Mouse (Mus musculus) neural tube, embryonic 14.5 days (tissue): ENCODE data around the gene Tjp1. TPM values are rescaled to one million over a fixed set of nuclear protein-coding genes. Genes with fewer than 3 reads are reported as not detected.

Source experiments
- ATAC-seq: fragments of 200-750 bp; cut with Nextera tagmentation; 2 replicates; pipeline ENCODE4 v1.8.0; 2017; ENCODE audit warnings: low read depth, mild to moderate bottlenecking, moderate TSS enrichment, moderate library complexity
- H3K27ac ChIP-seq: fragments of 300-500 bp; sonication (generic); 2 replicates; pipeline ENCODE4 v1.5.1; 2014; ENCODE audit warnings: low read depth, mild to moderate bottlenecking, control low read depth, low read length, moderate library complexity, mixed read lengths
- H3K27me3 ChIP-seq: fragments of 300-500 bp; sonication (generic); 2 replicates; pipeline ENCODE4 v1.6.1; 2014; ENCODE audit warnings: low read length; ENCODE audit not compliant: control insufficient read depth, insufficient read depth
- H3K36me3 ChIP-seq: fragments of 300-500 bp; sonication (generic); 2 replicates; pipeline ENCODE4 v1.6.1; 2014; ENCODE audit warnings: low read length, mixed read lengths; ENCODE audit not compliant: control insufficient read depth, insufficient read depth
- H3K4me1 ChIP-seq: fragments of 300-500 bp; sonication (generic); 2 replicates; pipeline ENCODE4 v1.6.1; 2014; ENCODE audit warnings: low read length; ENCODE audit not compliant: control insufficient read depth, insufficient read depth
- H3K4me2 ChIP-seq: fragments of 300-500 bp; sonication (generic); 2 replicates; pipeline ENCODE4 v1.6.1; 2014; ENCODE audit warnings: mild to moderate bottlenecking, low read depth, low read length, control low read depth
- H3K4me3 ChIP-seq: fragments of 300-500 bp; sonication (generic); 2 replicates; pipeline ENCODE4 v1.5.1; 2014; ENCODE audit warnings: low read depth, low read length, control low read depth, mixed read lengths
- H3K9ac ChIP-seq: fragments of 300-500 bp; sonication (generic); replicated peaks from 2 replicates; pipeline ENCODE4 v1.6.1; 2014; ENCODE audit warnings: low read depth, mild to moderate bottlenecking, control low read depth, low read length, mixed read lengths
- H3K9me3 ChIP-seq: fragments of 300-500 bp; sonication (generic); 2 replicates; pipeline ENCODE4 v1.6.1; 2016; ENCODE audit warnings: low read length; ENCODE audit not compliant: control insufficient read depth
- WGBS: fragments of 180-500 bp; shearing (Covaris S2); extraction: QIAGEN DNeasy Blood & Tissue Kit; methylation state at CpG from one replicate; pipeline ENCODE4 v1.1.7; 2014; 5-methylcytosine and 5-hydroxymethylcytosine counted together
- polyA plus RNA-seq: library from polyadenylated mRNA; unstranded; fragments of >200 nt; fragmentation: Nextera tagmentation; extraction: Ambion mirVana; gene quantifications from 2 replicates; pipeline ENCODE4 v1.2.1, GENCODE M21; 2014

Gene Tjp1
- polyA plus RNA-seq, 1 experiment from 2014 or later: 37.0 TPM

GRCm38 (mm10) chr7:65350348-65351079, 177.1 kb downstream of the Tjp1 start:
- H3K4me1 ChIP-seq: no peaks in the 10 kb centered on the region
- H3K27ac ChIP-seq: no peak overlapping the region
- no peaks in the 10 kb centered on the region for H3K36me3 ChIP-seq
- ATAC-seq: no peak
- no peak overlapping the region for H3K9ac ChIP-seq
- no peaks in the 10 kb centered on the region for H3K27me3 ChIP-seq
- no peak overlapping the region for H3K4me2 ChIP-seq
- H3K4me3 ChIP-seq: no peak overlapping the region
- H3K9me3 ChIP-seq: no peaks in the 10 kb centered on the region
- WGBS: 81% methylated on average over 4 of the region's 4 CpGs

GRCm38 (mm10) chr7:65348540-65348939, 179.0 kb downstream of the Tjp1 start:
- Histone ChIP-seq H3K4me3 (no peak overlapping the region), H3K36me3 (no peaks in the 10 kb centered on the region), H3K4me1 (no peaks in the 10 kb centered on the region), H3K27me3 (no peaks in the 10 kb centered on the region), H3K4me2 (no peak overlapping the region), H3K9ac (no peak overlapping the region), H3K27ac (no peak overlapping the region), H3K9me3 (no peaks in the 10 kb centered on the region)
- no peak for ATAC-seq

DNA sequence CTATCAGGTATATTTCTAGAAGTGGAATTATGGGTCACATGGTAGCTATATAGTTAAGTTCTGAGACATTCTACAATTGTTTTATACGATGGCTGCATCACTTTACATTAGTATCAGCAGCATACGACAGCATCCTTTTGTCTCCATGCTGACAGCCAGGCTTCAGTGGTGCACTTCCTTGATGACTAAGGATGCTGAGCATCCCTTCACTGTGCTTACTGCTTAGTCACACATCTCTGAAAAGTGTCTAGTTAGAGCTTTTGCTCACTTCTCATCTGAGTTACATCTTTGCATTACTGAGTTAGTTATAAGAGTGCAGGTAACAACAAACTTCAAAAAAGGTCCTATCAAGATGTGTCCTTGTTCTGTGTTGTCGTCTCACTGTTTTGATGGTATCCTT, 182.3 kb downstream of the Tjp1 start:
- Histone ChIP-seq H3K4me3 (no peak overlapping the region), H3K9me3 (no peaks in the 10 kb centered on the region), H3K27me3 (no peaks in the 10 kb centered on the region), H3K4me2 (no peak overlapping the region), H3K27ac (no peak overlapping the region), H3K36me3 (peaks cover 7% of the 10 kb centered on the region), H3K4me1 (no peaks in the 10 kb centered on the region), H3K9ac (no peak overlapping the region)
- 83% methylated on average over 3 of the region's 3 CpGs for WGBS
- ATAC-seq: no peak

- 93% methylated on average over 7 of the region's 7 CpGs for WGBS
- no peak for ATAC-seq
- Histone ChIP-seq H3K4me2 (no peak overlapping the region), H3K27ac (no peak overlapping the region), H3K36me3 (peaks cover 19% of the 10 kb centered on the region), H3K27me3 (no peaks in the 10 kb centered on the region), H3K4me3 (no peak overlapping the region), H3K4me1 (no peaks in the 10 kb centered on the region), H3K9me3 (no peaks in the 10 kb centered on the region), H3K9ac (no peak overlapping the region)
These were observed 189.9 kb downstream of the Tjp1 start for GRCm38 (mm10) chr7:65337581-65338270.

DNA sequence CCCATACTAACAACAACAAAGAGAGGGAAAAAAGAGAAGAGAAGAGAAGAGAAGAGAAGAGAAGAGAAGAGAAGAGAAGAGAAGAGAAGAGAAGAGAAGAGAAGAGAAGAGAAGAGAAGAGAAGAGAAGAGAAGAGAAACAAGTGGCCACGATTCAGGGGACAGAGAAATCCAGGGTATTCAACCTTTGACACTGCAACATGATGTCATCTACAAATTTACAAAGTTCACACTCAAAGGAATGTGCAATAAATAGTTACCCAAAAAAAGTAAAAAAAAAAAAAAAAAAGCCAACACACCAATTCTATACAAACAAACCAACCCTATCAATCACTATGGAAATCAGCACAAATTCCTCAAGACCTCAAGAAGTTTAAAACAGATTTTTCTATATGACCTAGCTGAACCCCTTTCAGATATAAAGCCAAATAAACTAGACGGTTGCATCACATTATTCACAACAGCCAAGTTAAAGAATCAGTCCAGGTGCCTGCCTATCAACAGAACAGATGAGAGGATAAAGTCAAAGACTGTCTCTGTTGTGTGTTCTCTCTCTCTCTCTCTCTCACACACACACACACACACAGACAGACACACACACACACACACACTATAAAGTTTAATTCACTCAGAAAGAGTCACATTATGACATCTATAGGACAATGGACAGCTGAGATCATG, 194.4 kb downstream of the Tjp1 start:
- Histone ChIP-seq H3K9ac (no peak overlapping the region), H3K4me2 (no peak overlapping the region), H3K27ac (no peak overlapping the region), H3K9me3 (no peaks in the 10 kb centered on the region), H3K4me1 (no peaks in the 10 kb centered on the region), H3K27me3 (no peaks in the 10 kb centered on the region), H3K36me3 (peaks cover 7% of the 10 kb centered on the region), H3K4me3 (no peak overlapping the region)
- ATAC-seq: no peak
- 86% methylated on average over 2 of the region's 2 CpGs for WGBS

DNA sequence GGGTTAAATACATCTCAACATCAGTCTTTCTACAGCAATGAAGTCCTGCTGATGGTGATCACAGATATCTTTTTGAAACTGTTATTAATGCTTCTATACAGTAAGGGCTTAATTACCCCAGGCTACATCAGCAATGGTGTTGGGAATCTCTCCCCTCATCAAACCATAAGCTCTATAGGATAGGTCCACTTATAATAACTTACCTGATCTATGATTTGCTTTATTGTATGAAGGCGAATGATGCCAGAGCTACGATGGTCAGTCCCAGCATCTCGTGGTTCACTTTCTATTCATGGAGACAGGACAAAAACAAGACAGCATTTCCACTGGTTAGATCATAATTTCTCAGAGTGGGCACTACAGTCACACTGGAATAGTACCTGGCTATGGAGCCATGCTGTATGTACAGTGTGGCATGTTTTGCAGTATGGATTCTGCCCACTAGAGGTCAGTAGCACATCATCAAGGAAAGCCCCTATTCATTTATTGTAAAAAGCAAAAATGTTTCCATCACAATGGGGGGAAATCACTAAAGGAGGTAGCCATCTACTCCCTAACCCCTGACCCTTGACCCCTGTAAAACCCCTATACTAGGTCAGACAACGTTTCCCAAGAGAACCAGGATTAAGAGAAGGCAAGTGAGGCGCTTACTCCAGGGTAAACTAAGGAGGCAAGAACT, 208.4 kb downstream of the Tjp1 start:
- H3K9me3 ChIP-seq: no peaks in the 10 kb centered on the region
- H3K36me3 ChIP-seq: peaks cover 10% of the 10 kb centered on the region
- H3K27me3 ChIP-seq: no peaks in the 10 kb centered on the region
- WGBS: 76% methylated on average over 5 of the region's 5 CpGs
- no peaks in the 10 kb centered on the region for H3K4me1 ChIP-seq
- H3K27ac ChIP-seq: no peak overlapping the region
- H3K4me3 ChIP-seq: no peak overlapping the region
- ATAC-seq: peak; percentile 88
- H3K4me2 ChIP-seq: no peak overlapping the region
- no peak overlapping the region for H3K9ac ChIP-seq

- Histone ChIP-seq H3K4me1 (no peaks in the 10 kb centered on the region), H3K27me3 (no peaks in the 10 kb centered on the region), H3K4me2 (no peak overlapping the region), H3K4me3 (no peak overlapping the region), H3K9me3 (no peaks in the 10 kb centered on the region), H3K36me3 (peaks cover 20% of the 10 kb centered on the region), H3K9ac (no peak overlapping the region), H3K27ac (no peak overlapping the region)
- 43% methylated on average over 5 of the region's 5 CpGs for WGBS
- ATAC-seq: no peak
These were observed 210.2 kb downstream of the Tjp1 start for GRCm38 (mm10) chr7:65317418-65317817.

DNA sequence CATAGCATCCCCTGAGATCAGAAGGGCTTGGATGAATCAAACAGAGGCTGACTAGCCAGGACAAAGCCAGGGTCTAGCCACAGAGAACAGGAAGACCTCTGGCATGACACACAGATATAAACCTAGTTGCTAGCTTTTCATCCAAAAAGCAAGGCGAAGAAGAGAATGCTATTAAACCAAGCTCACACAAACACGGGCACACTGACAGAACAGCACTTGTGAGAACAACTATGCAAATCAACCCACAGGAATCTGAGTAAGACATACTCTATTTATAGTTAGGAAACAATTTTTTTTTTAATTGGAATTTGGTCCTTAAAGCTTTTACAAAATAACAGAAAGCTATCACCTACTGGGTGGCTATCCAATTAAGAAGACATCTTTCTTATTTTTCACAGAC, 212.4 kb downstream of the Tjp1 start:
- Histone ChIP-seq H3K27ac (no peak overlapping the region), H3K9ac (no peak overlapping the region), H3K4me1 (no peaks in the 10 kb centered on the region), H3K27me3 (no peaks in the 10 kb centered on the region), H3K9me3 (no peaks in the 10 kb centered on the region), H3K4me3 (no peak overlapping the region), H3K4me2 (no peak overlapping the region), H3K36me3 (peaks cover 34% of the 10 kb centered on the region)
- ATAC-seq: no peak
- WGBS: 94% methylated on average over 2 of the region's 2 CpGs
